Mouse (Mus musculus) small intestine, adult 2 months (tissue): ENCODE data around the gene Itga4. TPM values are rescaled to one million over a fixed set of nuclear protein-coding genes. Genes with fewer than 3 reads are reported as not detected.

ENCODE experiments used
- H3K27ac ChIP-seq: fragments of 200-500 bp; 2 replicates; pipeline ENCODE4 v1.5.1; 2012; ENCODE audit warnings: low read depth, low read length, control low read depth, inconsistent platforms; ENCODE audit not compliant: insufficient read depth
- H3K27me3 ChIP-seq: fragments of 200-500 bp; 2 replicates; pipeline ENCODE4 v1.6.1; 2012; ENCODE audit warnings: mild to moderate bottlenecking, moderate library complexity, low read length, inconsistent platforms; ENCODE audit not compliant: control insufficient read depth, insufficient read depth
- H3K36me3 ChIP-seq: fragments of 200-500 bp; 2 replicates; pipeline ENCODE4 v1.6.1; 2012; ENCODE audit warnings: mild to moderate bottlenecking, low read length, control low read depth, inconsistent platforms; ENCODE audit not compliant: control insufficient read depth, insufficient read depth
- H3K4me1 ChIP-seq: fragments of 200-500 bp; 2 replicates; pipeline ENCODE4 v1.6.1; 2012; ENCODE audit warnings: low read length, inconsistent platforms, mixed read lengths; ENCODE audit not compliant: control insufficient read depth, insufficient read depth, insufficient read length
- H3K4me3 ChIP-seq: fragments of 200-500 bp; 2 replicates; pipeline ENCODE4 v1.5.1; 2012; ENCODE audit warnings: low read depth, mild to moderate bottlenecking, control low read depth, inconsistent platforms, low read length, moderate library complexity
- CTCF ChIP-seq: fragments of 200-500 bp; IDR thresholded peaks from 2 replicates; pipeline ENCODE4 v1.5.1; 2012; ENCODE audit warnings: low read depth, mild to moderate bottlenecking, control low read depth, inconsistent platforms, low read length, moderate library complexity, mixed read lengths; ENCODE audit not compliant: insufficient replicate concordance, insufficient read length; ENCODE audit errors: extremely low read depth
- POLR2A ChIP-seq: fragments of 200-500 bp; IDR thresholded peaks from 2 replicates; pipeline ENCODE4 v1.6.1; 2012; ENCODE audit warnings: low read depth, mild to moderate bottlenecking, control low read depth, inconsistent platforms, low read length, moderate library complexity
- WGBS: fragments of 180-500 bp; shearing (Covaris S2); methylation state at CpG from one replicate; pipeline ENCODE4 v1.1.7; 2018; 5-methylcytosine and 5-hydroxymethylcytosine counted together
- polyA plus RNA-seq: library from polyadenylated mRNA; depleted of rRNA; stranded (reverse); fragments of >200 nt; gene quantifications from 2 replicates; pipeline ENCODE4 v1.2.3, GENCODE M21; 2012; rRNA removed

Gene Itga4
- polyA plus RNA-seq, 1 experiment = 3.9 TPM

GRCm38 (mm10) chr2:79379087-79380041, 124.1 kb downstream of the Itga4 start:
- 23% methylated on average over 12 of the region's 12 CpGs for WGBS
- Histone ChIP-seq H3K27ac (no peak overlapping the region), H3K4me1 (no peaks in the 10 kb centered on the region), H3K4me3 (no peak overlapping the region), H3K27me3 (no peaks in the 10 kb centered on the region; the same call in 1 of the 2 replicates), H3K36me3 (no peaks in the 10 kb centered on the region)
- TF ChIP-seq CTCF (no peak), POLR2A (no peak)

Other genes starting within 250 kb of the Itga4 start
- 0.89 and 2.6 TPM in 2 replicates for gene Neurod1, start 201.3 kb downstream of the Itga4 start, polyA plus RNA-seq
- gene Cerkl, start 201.4 kb downstream of the Itga4 start, polyA plus RNA-seq = 0.30 and 0.51 TPM in 2 replicates